Mouse (Mus musculus) limb, embryonic 14.5 days (tissue): ENCODE measurements around the gene Ckm. TPM values are rescaled to one million over a fixed set of nuclear protein-coding genes. Genes with fewer than 3 reads are reported as not detected.

Experiments
- ATAC-seq: fragments of 200-750 bp; cut with Nextera tagmentation; 2 replicates; pipeline ENCODE4 v1.8.0; 2017; ENCODE audit warnings: low read depth, moderate number of reproducible peaks, moderate TSS enrichment; ENCODE audit not compliant: low FRiP score
- DNase-seq: peaks from one replicate; pipeline ENCODE4 v3.0.0-alpha.2; 2015; ENCODE audit warnings: low spot score
- H3K27ac ChIP-seq: fragments of 300-500 bp; sonication (generic); replicated peaks from 2 replicates; pipeline ENCODE4 v1.5.1; 2014; ENCODE audit warnings: low read depth, mild to moderate bottlenecking, low read length, moderate library complexity, mixed read lengths
- H3K27me3 ChIP-seq: fragments of 300-500 bp; sonication (generic); 2 replicates; pipeline ENCODE4 v1.6.1; 2014; ENCODE audit warnings: low read length, mixed read lengths; ENCODE audit not compliant: control insufficient read depth, insufficient read depth
- H3K36me3 ChIP-seq: fragments of 300-500 bp; sonication (generic); 2 replicates; pipeline ENCODE4 v1.6.1; 2014; ENCODE audit warnings: mild to moderate bottlenecking, low read length, moderate library complexity, mixed read lengths; ENCODE audit not compliant: control insufficient read depth, insufficient read depth
- H3K4me1 ChIP-seq: fragments of 300-500 bp; sonication (generic); 2 replicates; pipeline ENCODE4 v1.6.1; 2014; ENCODE audit warnings: antibody characterized with exemption, low read length, mixed read lengths; ENCODE audit not compliant: control insufficient read depth, insufficient read depth
- H3K4me2 ChIP-seq: fragments of 300-500 bp; sonication (generic); replicated peaks from 2 replicates; pipeline ENCODE4 v1.6.1; 2014; ENCODE audit warnings: low read depth, mild to moderate bottlenecking, low read length, moderate library complexity; ENCODE audit not compliant: severe bottlenecking
- H3K4me3 ChIP-seq: fragments of 300-500 bp; sonication (generic); replicated peaks from 2 replicates; pipeline ENCODE4 v1.5.1; 2014; ENCODE audit warnings: low read length
- H3K9ac ChIP-seq: fragments of 300-500 bp; sonication (generic); 2 replicates; pipeline ENCODE4 v1.6.1; 2014; ENCODE audit warnings: mild to moderate bottlenecking, low read depth, low read length, moderate library complexity; ENCODE audit not compliant: severe bottlenecking
- H3K9me3 ChIP-seq: fragments of 300-500 bp; sonication (generic); 2 replicates; pipeline ENCODE4 v1.6.1; 2016; ENCODE audit warnings: low read length; ENCODE audit not compliant: control insufficient read depth
- POLR2A ChIP-seq: fragments of 200-500 bp; IDR thresholded peaks from 2 replicates; pipeline ENCODE4 v1.8.0; 2012; ENCODE audit warnings: inconsistent platforms, mild to moderate bottlenecking, moderate library complexity, borderline replicate concordance; ENCODE audit not compliant: insufficient read depth, insufficient read length; ENCODE audit errors: extremely low read depth
- WGBS: fragments of 180-500 bp; shearing (Covaris S2); extraction: QIAGEN DNeasy Blood & Tissue Kit; methylation state at CpG from one replicate; pipeline ENCODE4 v1.1.7; 2014; 5-methylcytosine and 5-hydroxymethylcytosine counted together
- polyA plus RNA-seq, 2 experiments: library from polyadenylated mRNA; depleted of rRNA in 1 of 2; stranded (reverse) in 1 of 2; unstranded in 1 of 2; fragments of >200 nt; fragmentation: Nextera tagmentation in 1 of 2; extraction: Ambion mirVana in 1 of 2; gene quantifications; 2 replicates each; pipeline versions ENCODE4 v1.2.1 to v1.2.3; 2012 to 2014

Gene Ckm
- polyA plus RNA-seq, 2 experiments: 91.5 to 125 TPM

DNA sequence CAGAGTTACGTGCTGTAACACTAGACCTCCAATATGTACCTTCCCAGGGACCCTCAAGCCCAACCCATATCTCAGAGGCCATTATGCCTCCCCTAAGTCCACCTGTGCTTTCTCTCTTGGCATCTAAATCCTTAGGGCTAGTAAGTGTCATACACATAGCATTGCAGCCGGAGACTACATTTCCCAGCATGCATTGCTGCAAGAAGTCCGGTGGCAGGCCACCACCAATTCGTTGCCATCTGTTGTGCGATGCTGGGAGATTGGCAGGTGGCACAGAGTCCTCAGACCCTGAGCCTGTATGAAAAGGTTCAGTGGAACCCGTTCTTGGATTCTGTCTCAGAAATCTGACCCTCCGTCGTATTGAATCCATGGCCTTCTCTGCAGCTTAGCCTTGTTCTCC, 25.1 kb downstream of the Ckm start:
- Histone ChIP-seq H3K9ac (no peak overlapping the region), H3K4me2 (no peak overlapping the region), H3K9me3 (no peaks in the 10 kb centered on the region), H3K27ac (no peak overlapping the region), H3K36me3 (peaks cover 99% of the 10 kb centered on the region), H3K27me3 (no peaks in the 10 kb centered on the region), H3K4me1 (no peaks in the 10 kb centered on the region), H3K4me3 (no peak overlapping the region)
- ATAC-seq (no peak), DNase-seq (no peak)
- TF ChIP-seq POLR2A: no peak
- 73% methylated on average over 8 of the region's 8 CpGs for WGBS

GRCm38 (mm10) chr7:19430402-19430801, 25.8 kb downstream of the Ckm start:
- Histone ChIP-seq H3K4me3 (no peak overlapping the region), H3K4me2 (no peak overlapping the region), H3K27ac (no peak overlapping the region), H3K9ac (no peak overlapping the region), H3K36me3 (peaks cover 99% of the 10 kb centered on the region), H3K27me3 (no peaks in the 10 kb centered on the region), H3K9me3 (no peaks in the 10 kb centered on the region), H3K4me1 (no peaks in the 10 kb centered on the region)
- no peak for ATAC-seq
- DNase-seq: no peak
- 86% methylated on average over 6 of the region's 6 CpGs for WGBS
- no peak for TF ChIP-seq POLR2A

DNA sequence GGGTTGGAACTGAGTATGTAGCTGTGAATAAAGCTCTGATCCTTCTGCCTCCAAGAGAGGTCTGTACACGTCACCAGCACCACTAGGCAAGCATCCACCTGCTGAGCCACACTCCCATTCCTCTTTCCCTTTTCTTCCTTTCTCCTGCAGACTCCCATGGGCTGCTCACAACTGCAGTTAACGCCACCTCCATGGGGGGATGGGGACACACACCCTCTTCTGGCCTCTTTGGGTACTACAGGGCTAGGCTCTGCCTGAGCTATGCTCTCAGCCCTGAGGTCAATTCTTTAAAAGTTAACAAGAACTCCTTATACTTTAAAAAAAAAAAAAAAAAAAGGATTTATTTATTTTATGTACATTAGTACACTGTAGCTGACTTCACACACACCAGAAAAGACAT, 27.9 kb downstream of the Ckm start:
- 97% methylated on average over 2 of the region's 2 CpGs for WGBS
- no peak for ATAC-seq
- no peak for TF ChIP-seq POLR2A

DNA sequence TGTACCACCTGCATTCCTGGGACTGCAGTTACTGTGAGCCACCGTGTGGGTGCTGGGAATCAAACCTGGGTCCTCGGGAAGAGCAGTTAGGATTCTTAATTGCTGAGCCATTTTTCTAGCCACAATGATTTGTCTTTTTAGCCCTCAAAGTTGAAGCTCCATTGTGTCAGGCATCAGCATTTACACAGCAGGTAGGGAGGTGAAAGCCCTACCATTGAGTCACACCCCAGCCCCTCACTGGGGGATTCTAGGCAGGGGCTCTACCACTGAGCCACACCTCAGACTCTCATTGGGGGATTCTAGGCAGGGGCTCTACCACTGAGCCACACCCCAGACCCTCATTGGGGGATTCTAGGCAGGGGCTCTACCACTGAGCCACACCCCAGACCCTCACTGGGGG, 31.7 kb downstream of the Ckm start:
- Histone ChIP-seq H3K9ac (no peak overlapping the region), H3K9me3 (no peaks in the 10 kb centered on the region), H3K4me3 (no peak overlapping the region), H3K36me3 (peaks cover 89% of the 10 kb centered on the region), H3K27ac (no peak overlapping the region), H3K4me1 (no peaks in the 10 kb centered on the region), H3K27me3 (no peaks in the 10 kb centered on the region), H3K4me2 (no peak overlapping the region)
- ATAC-seq: no peak
- no peak for DNase-seq
- no peak for TF ChIP-seq POLR2A
- WGBS: 94% methylated on average over 2 of the region's 2 CpGs

More for the DNA sequence above, 27.9 kb downstream of the Ckm start:
- H3K27me3 ChIP-seq: no peaks in the 10 kb centered on the region
- no peak for DNase-seq
- no peak overlapping the region for H3K4me3 ChIP-seq
- peaks cover 100% of the 10 kb centered on the region for H3K36me3 ChIP-seq
- H3K4me2 ChIP-seq: no peak overlapping the region
- no peak overlapping the region for H3K27ac ChIP-seq
- no peaks in the 10 kb centered on the region for H3K9me3 ChIP-seq
- no peaks in the 10 kb centered on the region for H3K4me1 ChIP-seq
- H3K9ac ChIP-seq: no peak overlapping the region

DNA sequence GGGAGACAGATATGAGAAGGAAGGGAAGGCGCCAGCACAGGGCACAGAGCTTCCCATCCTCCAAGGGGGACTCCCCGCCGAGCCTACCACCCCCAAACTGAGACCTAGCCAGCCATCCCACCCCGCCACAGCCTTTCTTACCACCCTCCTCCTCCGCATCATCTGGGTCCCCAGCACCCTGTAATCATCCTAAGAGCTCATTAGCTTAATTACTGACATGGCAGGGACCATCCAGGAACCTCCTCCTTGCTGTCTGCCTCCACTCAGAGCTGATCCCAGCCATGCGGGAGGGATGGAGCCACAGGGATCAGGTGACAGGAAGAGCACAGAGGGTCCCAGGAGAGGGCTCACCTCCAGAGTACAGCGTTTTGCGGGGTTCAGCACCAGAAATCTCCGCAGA, 32.5 kb downstream of the Ckm start:
- no peak for DNase-seq
- H3K27ac ChIP-seq: no peak overlapping the region
- peaks cover 89% of the 10 kb centered on the region for H3K36me3 ChIP-seq
- no peaks in the 10 kb centered on the region for H3K4me1 ChIP-seq
- no peak overlapping the region for H3K4me3 ChIP-seq
- no peaks in the 10 kb centered on the region for H3K27me3 ChIP-seq
- H3K9ac ChIP-seq: no peak overlapping the region
- H3K4me2 ChIP-seq: no peak overlapping the region
- ATAC-seq: no peak
- WGBS: 86% methylated on average over 9 of the region's 9 CpGs
- TF ChIP-seq POLR2A: no peak
- no peaks in the 10 kb centered on the region for H3K9me3 ChIP-seq
